Mouse (Mus musculus) frontal cortex, postnatal 14 days (tissue): ENCODE results near the gene Tmigd3.

Experiments used
- DNase-seq, 2 experiments: peaks; one replicate each; pipeline ENCODE4 v3.0.0; 2022; ENCODE audit warnings: low spot score in 2 of 2

Gene Tmigd3

GRCm38 (mm10) chr3:105870558-105870957, at the start of gene Tmigd3, which contains the start of gene Adora3:
Tmigd3 (plus strand) TSS chr3:105870903.
Adora3 (plus strand) TSS chr3:105870858.
- no peak for DNase-seq

GRCm38 (mm10) chr3:105821504-105821903, 49.2 kb upstream of the Tmigd3 start:
- no peak for DNase-seq

- DNase-seq: no peak
These were observed 47.1 kb upstream of the Tmigd3 start for GRCm38 (mm10) chr3:105823609-105824008.

GRCm38 (mm10) chr3:105824103-105824502, 46.6 kb upstream of the Tmigd3 start:
- no peak for DNase-seq

GRCm38 (mm10) chr3:105824704-105825103, 46.0 kb upstream of the Tmigd3 start:
- no peak for DNase-seq

GRCm38 (mm10) chr3:105825501-105826161, 45.1 kb upstream of the Tmigd3 start:
- no peak for DNase-seq

GRCm38 (mm10) chr3:105831584-105831983, 39.1 kb upstream of the Tmigd3 start:
- DNase-seq: no peak

- no peak for DNase-seq
These were observed 34.8 kb upstream of the Tmigd3 start for GRCm38 (mm10) chr3:105835875-105836274.

GRCm38 (mm10) chr3:105836883-105837282, 33.8 kb upstream of the Tmigd3 start:
- no peak for DNase-seq

GRCm38 (mm10) chr3:105838655-105839054, 32.0 kb upstream of the Tmigd3 start:
- no peak for DNase-seq

- no peak for DNase-seq
These were observed 30.9 kb upstream of the Tmigd3 start for GRCm38 (mm10) chr3:105839836-105840235.

- no peak for DNase-seq
These were observed 24.2 kb upstream of the Tmigd3 start for GRCm38 (mm10) chr3:105846294-105847069.

GRCm38 (mm10) chr3:105853781-105854180, 16.9 kb upstream of the Tmigd3 start:
- no peak for DNase-seq

- DNase-seq: no peak
These were observed 15.9 kb upstream of the Tmigd3 start for GRCm38 (mm10) chr3:105854786-105855185.

GRCm38 (mm10) chr3:105857513-105857912, 13.2 kb upstream of the Tmigd3 start:
- DNase-seq: no peak

- DNase-seq: no peak
These were observed 8.8 kb upstream of the Tmigd3 start for GRCm38 (mm10) chr3:105861747-105862366.

GRCm38 (mm10) chr3:105864123-105864522, 6.6 kb upstream of the Tmigd3 start:
- DNase-seq: no peak

GRCm38 (mm10) chr3:105865122-105865521, 5.6 kb upstream of the Tmigd3 start:
- no peak for DNase-seq

- DNase-seq: no peak
These were observed 2.6 kb upstream of the Tmigd3 start for GRCm38 (mm10) chr3:105868135-105868534.

- DNase-seq: no peak
These were observed 1.3 kb downstream of the Tmigd3 start for GRCm38 (mm10) chr3:105872034-105872433.

- no peak for DNase-seq
These were observed 1.9 kb downstream of the Tmigd3 start for GRCm38 (mm10) chr3:105872579-105872978.
